Mouse (Mus musculus) C2C12 (cell line): ENCODE measurements around the gene Anp32e. TPM values are rescaled to one million over a fixed set of nuclear protein-coding genes. Genes with fewer than 3 reads are reported as not detected.

Experiments
- H3K27me3 ChIP-seq: one replicate; pipeline ENCODE4 v1.6.1; 2011; ENCODE audit not compliant: control insufficient read depth, insufficient read depth, insufficient read length
- H3K36me3 ChIP-seq: one replicate; pipeline ENCODE4 v1.6.1; 2011; ENCODE audit not compliant: control insufficient read depth, insufficient read depth
- H3K4me3 ChIP-seq: one replicate; pipeline ENCODE4 v1.5.1; 2011; ENCODE audit warnings: mild to moderate bottlenecking, control low read depth; ENCODE audit not compliant: poor library complexity, insufficient read depth, severe bottlenecking
- H3K79me2 ChIP-seq: one replicate; pipeline ENCODE4 v1.6.1; 2011; ENCODE audit not compliant: control insufficient read depth, insufficient read depth
- H3K79me3 ChIP-seq: one replicate; pipeline ENCODE4 v1.6.1; 2011; ENCODE audit warnings: low read depth, control low read depth
- H3ac ChIP-seq: one replicate; pipeline ENCODE3; 2011; ENCODE audit warnings: low read depth; ENCODE audit not compliant: control insufficient read depth, insufficient read length
- CEBPB ChIP-seq: IDR thresholded peaks from one replicate; pipeline ENCODE4 v1.6.1; 2011; ENCODE audit warnings: low read depth, mild to moderate bottlenecking, control low read depth, moderate library complexity
- CTCF ChIP-seq: IDR thresholded peaks from one replicate; pipeline ENCODE4 v1.5.1; 2011; ENCODE audit not compliant: control insufficient read depth, insufficient read depth, insufficient read length
- FOSL1 ChIP-seq: IDR thresholded peaks from one replicate; pipeline ENCODE4 v1.8.0; 2011; ENCODE audit warnings: mild to moderate bottlenecking, low read length; ENCODE audit not compliant: poor library complexity, insufficient read depth, severe bottlenecking
- MAX ChIP-seq: IDR thresholded peaks from one replicate; pipeline ENCODE4 v1.6.1; 2011; ENCODE audit warnings: mild to moderate bottlenecking, control low read depth
- MYOD1 ChIP-seq: IDR thresholded peaks from one replicate; pipeline ENCODE4 v1.6.1; 2011; ENCODE audit warnings: low read depth; ENCODE audit not compliant: control insufficient read depth, insufficient read length
- MYOG ChIP-seq: IDR thresholded peaks from one replicate; pipeline ENCODE4 v1.6.1; 2011; ENCODE audit not compliant: control insufficient read depth, insufficient read length; ENCODE audit errors: extremely low read depth
- USF1 ChIP-seq: IDR thresholded peaks from one replicate; pipeline ENCODE4 v1.6.1; 2011; ENCODE audit warnings: low read depth, mild to moderate bottlenecking, control low read depth, moderate library complexity
- polyA plus RNA-seq: library from polyadenylated mRNA; unstranded; fragments of >200 nt; fragmentation: generic; extraction: Trizol; gene quantifications from one replicate; pipeline ENCODE4 v1.2.1, GENCODE M21; 2012; ENCODE audit warnings: missing spikeins

The Anp32e gene
- polyA plus RNA-seq, 1 experiment = 66.3 TPM

DNA sequence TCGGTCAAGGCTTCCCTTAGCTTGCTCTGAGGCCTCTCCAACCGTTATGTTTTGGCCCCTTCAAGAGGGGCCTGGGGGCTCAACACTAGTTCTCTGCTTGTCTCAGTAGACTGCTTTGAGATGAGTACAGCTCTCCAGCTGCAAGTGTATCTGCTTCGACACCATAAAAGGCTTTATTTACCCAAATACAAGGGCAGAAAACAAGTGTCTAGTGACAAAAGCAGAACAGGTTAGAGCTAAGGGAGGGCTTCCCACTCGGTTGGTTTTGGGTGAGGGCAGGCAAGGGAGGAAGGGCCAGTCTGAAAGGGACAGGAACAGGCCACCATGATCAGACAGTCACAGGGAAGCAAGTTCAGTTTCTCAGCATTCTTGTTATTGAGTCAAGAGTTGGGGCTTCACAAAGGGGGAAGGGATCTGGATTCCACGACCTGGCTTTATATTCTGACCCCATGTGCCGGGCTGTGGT, 65.4 kb downstream of the Anp32e start:
- peak overlapping the region; percentile 68 for H3K4me3 ChIP-seq
- TF ChIP-seq USF1 (no peak), CTCF (no peak), MYOG (no peak), CEBPB (no peak), MYOD1 (no peak), FOSL1 (no peak), MAX (no peak)
- H3K27me3 ChIP-seq = no peaks in the 10 kb centered on the region

DNA sequence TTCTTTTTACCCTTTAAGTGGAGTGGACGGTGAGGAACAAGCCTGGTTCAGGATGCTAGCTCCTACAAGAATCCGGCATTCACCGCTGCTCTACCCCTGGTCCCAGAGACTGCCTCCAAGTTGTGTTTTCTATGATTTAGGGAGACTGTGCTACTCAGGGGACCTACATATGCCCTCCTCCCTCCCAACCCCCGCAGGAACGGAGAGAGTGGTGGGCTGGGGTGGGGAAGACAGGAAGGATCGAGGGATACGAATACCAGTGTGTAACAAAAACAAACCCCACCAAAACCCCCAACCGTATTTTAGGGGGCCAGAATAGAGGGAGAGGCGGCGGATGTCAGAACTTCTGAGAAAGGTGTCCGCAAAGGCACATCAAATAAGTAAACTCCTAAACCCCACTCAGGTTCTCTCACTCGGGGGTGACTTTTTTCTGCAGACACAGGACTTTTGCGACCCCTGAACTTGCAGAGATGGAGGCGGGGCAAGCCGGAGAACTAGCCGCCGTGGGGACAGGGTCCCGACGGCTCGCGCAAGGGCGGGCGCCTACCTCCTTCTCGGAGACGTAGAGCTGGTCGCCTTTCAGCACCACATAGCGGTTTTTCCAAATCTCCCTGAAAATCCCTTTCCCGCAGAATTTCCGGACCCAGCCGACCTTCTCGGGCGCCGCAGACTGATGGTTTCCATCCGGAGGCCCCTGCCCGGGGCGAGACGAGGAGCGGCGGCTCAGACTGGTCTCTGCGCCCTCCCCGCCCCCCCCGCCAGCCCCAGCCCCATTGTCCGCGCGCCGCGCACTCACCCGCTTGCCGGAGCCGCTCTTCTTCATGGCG, 66.1 kb downstream of the Anp32e start:
- no peaks in the 10 kb centered on the region for H3K27me3 ChIP-seq
- peaks cover 27% of the 10 kb centered on the region for H3K36me3 ChIP-seq
- peak overlapping the region; percentile 68 for H3K4me3 ChIP-seq
- H3K79me2 ChIP-seq = peaks cover 36% of the 10 kb centered on the region
- peak overlapping the region; percentile 69 for H3ac ChIP-seq
- H3K79me3 ChIP-seq = peaks cover 23% of the 10 kb centered on the region
- TF ChIP-seq FOSL1 = no peak

More for the DNA sequence above, 65.4 kb downstream of the Anp32e start:
- H3K36me3 ChIP-seq = peaks cover 35% of the 10 kb centered on the region
- H3K79me2 ChIP-seq = peaks cover 36% of the 10 kb centered on the region
- peak overlapping the region; percentile 69 for H3ac ChIP-seq
- H3K79me3 ChIP-seq = peaks cover 23% of the 10 kb centered on the region

DNA sequence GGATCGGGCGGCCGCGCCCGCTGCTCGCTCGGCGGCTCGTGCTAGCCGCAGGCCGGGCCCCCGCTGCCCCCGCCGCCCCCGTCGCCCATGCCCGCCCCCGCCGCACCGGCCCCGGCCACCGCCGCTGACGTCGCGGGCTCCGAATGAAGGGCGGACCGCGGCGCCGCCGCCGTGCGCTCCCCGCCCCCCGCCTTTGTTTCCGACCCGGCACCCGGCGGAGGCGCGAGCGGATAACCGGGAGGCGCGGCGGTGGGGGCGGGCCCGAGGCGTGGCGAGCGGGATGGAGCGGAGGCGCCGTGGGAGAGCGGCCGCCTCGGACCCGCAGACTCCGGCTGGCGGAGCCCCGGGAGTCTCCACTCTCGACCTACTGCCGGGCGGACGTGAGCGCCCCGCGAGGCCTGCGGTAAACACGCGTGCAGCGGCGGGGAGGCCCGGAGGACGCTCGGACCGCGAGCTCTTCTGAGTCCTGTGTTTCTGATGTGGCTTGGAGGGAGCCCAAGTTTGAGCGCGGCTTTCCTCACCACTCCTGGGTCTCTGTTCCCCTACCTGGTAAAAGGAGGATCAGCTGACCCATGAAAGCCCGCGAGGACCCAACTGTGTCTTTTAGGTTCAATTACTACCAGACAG, 66.9 kb downstream of the Anp32e start, which contains the start of gene Plekho1:
Gene Plekho1 (minus strand): TSS at position 200 of the 627 bp plus-strand sequence.
- Histone ChIP-seq H3K27me3 (no peaks in the 10 kb centered on the region), H3ac (peak within 1 kb of the TSS; percentile 69), H3K4me3 (peak within 1 kb of the TSS; percentile 68), H3K79me3 (peaks cover 23% of the 10 kb centered on the region), H3K79me2 (peaks cover 36% of the 10 kb centered on the region), H3K36me3 (peaks cover 20% of the 10 kb centered on the region)
- TF ChIP-seq MAX (no peak), USF1 (peak; percentile 5)

DNA sequence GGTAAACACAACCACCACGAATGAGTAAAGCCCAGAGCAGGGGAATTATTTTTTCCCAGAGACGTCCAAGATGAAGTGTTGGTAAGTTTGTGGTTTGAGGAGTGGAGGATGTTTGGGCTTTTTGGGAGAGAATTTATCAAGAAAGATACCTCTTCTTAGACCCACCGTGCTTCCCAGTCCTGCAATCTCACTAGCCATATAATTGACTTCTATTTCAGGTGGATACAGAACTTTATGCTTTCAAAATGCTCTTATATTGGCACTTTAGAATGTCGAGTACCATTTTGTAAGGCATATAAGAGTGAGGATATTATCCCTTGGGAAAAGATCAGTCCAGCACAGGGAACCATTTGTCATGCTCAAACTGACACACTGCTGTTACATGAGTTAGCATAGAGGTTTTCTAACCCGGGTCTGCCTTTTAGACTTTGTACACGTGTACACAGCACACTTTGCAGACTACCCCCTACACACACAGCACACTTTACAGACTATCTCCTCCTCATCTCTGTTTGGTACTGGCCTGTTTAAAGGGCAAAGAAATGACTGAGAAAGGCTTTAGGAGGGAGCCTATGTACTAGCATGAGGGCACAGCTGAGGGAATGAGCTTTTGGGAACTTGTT, 67.5 kb downstream of the Anp32e start:
- Histone ChIP-seq H3ac (no peak overlapping the region), H3K4me3 (peak overlapping the region; percentile 68)

More for the DNA sequence above, 67.5 kb downstream of the Anp32e start:
- no peak for TF ChIP-seq CEBPB
- no peak for TF ChIP-seq MYOG
- TF ChIP-seq USF1 = no peak
- TF ChIP-seq FOSL1 = no peak
- no peak for TF ChIP-seq CTCF
- no peak for TF ChIP-seq MAX
- no peak for TF ChIP-seq MYOD1
- H3K79me3 ChIP-seq = peaks cover 23% of the 10 kb centered on the region
- H3K79me2 ChIP-seq = peaks cover 36% of the 10 kb centered on the region
- H3K36me3 ChIP-seq = peaks cover 13% of the 10 kb centered on the region
- no peaks in the 10 kb centered on the region for H3K27me3 ChIP-seq

Other genes with a start within 250 kb of the Anp32e start
- gene Adamtsl4, start 241.3 kb upstream of the Anp32e start, polyA plus RNA-seq = 3.1 TPM
- gene Ecm1, start 189.7 kb upstream of the Anp32e start, polyA plus RNA-seq = 189 TPM
- gene Tars2, start 169.0 kb upstream of the Anp32e start, polyA plus RNA-seq = 32.8 TPM
- 7.7 TPM for gene Rprd2, start 110.4 kb upstream of the Anp32e start, polyA plus RNA-seq
- gene Prpf3, start 73.4 kb upstream of the Anp32e start, polyA plus RNA-seq = 26.7 TPM
- gene Mrps21, start 57.7 kb upstream of the Anp32e start, polyA plus RNA-seq = 441 TPM
- gene Ciart, start 47.0 kb upstream of the Anp32e start, polyA plus RNA-seq = 4.4 TPM
- 8.7 TPM for gene BC028528, start 37.2 kb upstream of the Anp32e start, polyA plus RNA-seq
- 79.0 TPM for gene Aph1a, start 35.3 kb upstream of the Anp32e start, polyA plus RNA-seq
- not detected for gene Car14, start 24.6 kb upstream of the Anp32e start, polyA plus RNA-seq
- 103 TPM for gene Plekho1, start 66.8 kb downstream of the Anp32e start, polyA plus RNA-seq
- gene Vps45, start 129.2 kb downstream of the Anp32e start, polyA plus RNA-seq = 15.6 TPM
- 12.5 TPM for gene Otud7b, start 175.3 kb downstream of the Anp32e start, polyA plus RNA-seq
- gene Mtmr11, start 232.8 kb downstream of the Anp32e start, polyA plus RNA-seq = 5.1 TPM
- gene Sf3b4, start 243.1 kb downstream of the Anp32e start, polyA plus RNA-seq = 136 TPM